Mouse (Mus musculus): Measurements from ENCODE around the gene Tmcc3. TPM values are rescaled to one million over a fixed set of nuclear protein-coding genes. Genes with fewer than 3 reads are reported as not detected.
"Not testable (repeated sequence)": the region's sequence is repeated elsewhere in the genome, so short reads cannot be mapped to it uniquely, and the experiment has no call there.

Tmcc3 gene
- polyA plus RNA-seq, 1 experiment from 2014 or later, result 2.3 TPM

DNA sequence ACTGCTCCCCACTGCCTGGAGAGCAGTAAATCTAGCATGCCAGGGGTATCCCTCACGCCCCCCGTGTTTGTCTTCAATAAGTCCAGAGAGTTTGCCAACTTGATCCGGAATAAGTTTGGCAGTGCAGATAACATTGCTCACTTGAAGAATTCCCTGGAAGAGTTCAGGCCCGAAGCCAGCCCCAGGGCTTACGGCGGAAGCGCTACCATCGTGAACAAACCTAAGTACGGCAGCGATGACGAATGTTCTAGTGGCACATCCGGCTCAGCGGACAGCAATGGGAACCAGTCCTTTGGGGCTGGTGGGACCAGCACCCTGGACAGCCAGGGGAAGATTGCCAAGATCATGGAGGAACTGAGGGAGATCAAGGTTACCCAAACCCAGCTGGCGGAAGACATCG, 267.1 kb downstream of the Tmcc3 start:
- no peaks in the 10 kb centered on the region; the same call in 1 of the 2 replicates for H3K36me3 ChIP-seq (replicated peaks)

GRCm38 (mm10) chr10:94581384-94581783, 269.6 kb downstream of the Tmcc3 start:
- DNase-seq (ENCODE audit: extremely low spot score, low spot score), result no peak
- WGBS, result 86% methylated on average over 3 of the region's 3 CpGs
- Histone ChIP-seq H3K36me3 (replicated peaks) (no peaks in the 10 kb centered on the region; the same call in 1 of the 2 replicates), H3K4me1 (peaks cover 31% of the 10 kb centered on the region), H3K27me3 (ENCODE audit: poor library complexity, severe bottlenecking) (peaks cover 6% of the 10 kb centered on the region; the same call in 1 of the 2 replicates), H3K4me3 (no peak overlapping the region), H3K27ac (no peak overlapping the region), H3K9me3 (no peaks in the 10 kb centered on the region)

More for the DNA sequence above, 267.1 kb downstream of the Tmcc3 start:
- H3K4me3 ChIP-seq, result no peak overlapping the region
- no peaks in the 10 kb centered on the region for H3K9me3 ChIP-seq
- no peak overlapping the region for H3K27ac ChIP-seq
- WGBS, result 96% methylated on average over 15 of the region's 15 CpGs
- no peak for DNase-seq (ENCODE audit: extremely low spot score, low spot score)
- no peaks in the 10 kb centered on the region for H3K27me3 ChIP-seq (ENCODE audit: poor library complexity, severe bottlenecking)
- H3K4me1 ChIP-seq, result peaks cover 21% of the 10 kb centered on the region

- peaks cover 29% of the 10 kb centered on the region for H3K4me1 ChIP-seq
- no peaks in the 10 kb centered on the region for H3K9me3 ChIP-seq
- 74% methylated on average over 4 of the region's 4 CpGs for WGBS
- peaks cover 6% of the 10 kb centered on the region; the same call in 1 of the 2 replicates for H3K27me3 ChIP-seq (ENCODE audit: poor library complexity, severe bottlenecking)
- no peak overlapping the region for H3K27ac ChIP-seq
- H3K4me3 ChIP-seq, result no peak overlapping the region
- no peak for DNase-seq (ENCODE audit: extremely low spot score, low spot score)
- no peaks in the 10 kb centered on the region; the same call in 1 of the 2 replicates for H3K36me3 ChIP-seq (replicated peaks)
Measured at GRCm38 (mm10) chr10:94583714-94584113, 272.0 kb downstream of the Tmcc3 start.

- Histone ChIP-seq H3K9me3 (no peaks in the 10 kb centered on the region), H3K27ac (peak overlapping the region; percentile 67), H3K36me3 (replicated peaks) (no peaks in the 10 kb centered on the region; the same call in 1 of the 2 replicates), H3K4me1 (peaks cover 29% of the 10 kb centered on the region), H3K4me3 (peak overlapping the region; percentile 14; the same call in 1 of the 2 replicates), H3K27me3 (ENCODE audit: poor library complexity, severe bottlenecking) (peaks cover 6% of the 10 kb centered on the region; the same call in 1 of the 2 replicates)
- WGBS, result 52% methylated on average over 17 of the region's 17 CpGs
- DNase-seq (ENCODE audit: extremely low spot score, low spot score), result no peak
Measured at GRCm38 (mm10) chr10:94584851-94585359, 273.2 kb downstream of the Tmcc3 start.

DNA sequence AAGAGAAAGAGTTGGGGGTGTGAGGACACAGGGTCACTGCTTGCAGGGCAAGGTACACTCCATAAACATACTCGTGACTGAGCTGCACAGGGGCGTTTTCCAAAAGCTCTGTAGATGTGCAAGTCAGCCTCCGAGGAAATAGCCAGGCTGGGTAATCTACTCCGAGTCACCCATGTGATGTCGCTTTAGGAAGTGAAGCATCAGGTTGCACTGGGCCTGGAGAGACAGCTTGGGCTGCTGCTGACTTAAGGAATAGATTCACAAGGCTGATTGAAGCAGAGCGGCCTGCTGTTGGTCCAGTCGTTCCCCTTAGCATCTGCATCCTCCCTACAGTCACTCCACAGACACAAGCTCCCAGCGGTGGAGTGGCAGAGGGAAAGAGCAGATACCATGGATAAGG, 274.1 kb downstream of the Tmcc3 start:
- Histone ChIP-seq H3K36me3 (replicated peaks) (no peaks in the 10 kb centered on the region; the same call in 1 of the 2 replicates), H3K27ac (no peak overlapping the region), H3K4me3 (no peak overlapping the region), H3K27me3 (ENCODE audit: poor library complexity, severe bottlenecking) (peaks cover 6% of the 10 kb centered on the region; the same call in 1 of the 2 replicates), H3K9me3 (no peaks in the 10 kb centered on the region), H3K4me1 (peaks cover 29% of the 10 kb centered on the region)
- 72% methylated on average over 8 of the region's 8 CpGs for WGBS
- DNase-seq (ENCODE audit: extremely low spot score, low spot score), result no peak

DNA sequence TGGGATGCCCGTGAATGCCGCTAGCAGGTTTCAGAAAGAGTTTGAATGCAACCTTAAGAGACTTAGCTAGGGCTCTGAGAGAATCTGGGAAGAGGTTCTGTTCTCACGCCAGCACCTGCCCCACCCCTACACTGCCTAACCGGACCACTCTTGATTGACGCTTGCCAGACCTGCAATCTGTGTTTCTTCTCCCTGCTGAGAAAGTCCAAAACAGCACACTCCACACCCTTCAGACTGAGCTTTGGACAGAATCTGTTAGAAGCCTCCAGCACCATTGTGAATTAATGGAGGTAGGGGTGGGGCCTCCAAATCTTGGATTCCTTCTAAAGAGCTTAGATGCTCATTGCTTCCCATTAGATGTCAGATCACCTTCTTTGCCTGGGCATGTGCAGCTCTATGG, 277.2 kb downstream of the Tmcc3 start:
- Histone ChIP-seq H3K4me1 (peaks cover 21% of the 10 kb centered on the region), H3K36me3 (replicated peaks) (no peaks in the 10 kb centered on the region), H3K9me3 (no peaks in the 10 kb centered on the region), H3K27me3 (ENCODE audit: poor library complexity, severe bottlenecking) (peaks cover 6% of the 10 kb centered on the region; the same call in 1 of the 2 replicates), H3K4me3 (no peak overlapping the region), H3K27ac (no peak overlapping the region)
- WGBS, result 91% methylated on average over 5 of the region's 5 CpGs
- DNase-seq (ENCODE audit: extremely low spot score, low spot score), result no peak

DNA sequence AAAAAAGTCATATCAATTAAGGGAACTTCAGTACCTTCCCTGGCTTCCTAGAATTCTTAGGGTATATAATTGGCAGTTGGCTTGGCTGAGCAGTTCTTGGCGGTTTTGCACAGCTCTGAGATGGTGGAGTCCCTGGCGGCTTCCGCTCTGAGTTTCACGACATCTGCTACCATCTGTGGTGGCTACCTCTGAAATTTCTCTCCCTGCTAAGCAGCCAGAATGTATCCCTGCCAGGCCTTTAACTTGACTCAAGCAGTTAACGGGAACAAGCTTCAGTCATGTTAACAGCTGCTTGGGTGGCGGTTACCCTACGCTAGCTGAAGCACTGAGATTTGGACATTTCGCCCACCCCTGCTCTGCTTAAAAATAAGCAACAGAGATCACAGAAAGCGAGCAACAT, 284.0 kb downstream of the Tmcc3 start:
- no peak for DNase-seq (ENCODE audit: extremely low spot score, low spot score)
- WGBS, result 91% methylated on average over 9 of the region's 9 CpGs
- no peak overlapping the region for H3K27ac ChIP-seq
- no peaks in the 10 kb centered on the region for H3K9me3 ChIP-seq
- no peak overlapping the region for H3K4me3 ChIP-seq
- 0 out of 2 replicates have a peak, but pooled peaks cover 3% of the 10 kb centered on the region for H3K4me1 ChIP-seq
- no peaks in the 10 kb centered on the region for H3K36me3 ChIP-seq (replicated peaks)
- no peaks in the 10 kb centered on the region for H3K27me3 ChIP-seq (ENCODE audit: poor library complexity, severe bottlenecking)

- not testable (repeated sequence) for H3K36me3 ChIP-seq (replicated peaks)
Measured at GRCm38 (mm10) chr10:94599846-94600245, 288.1 kb downstream of the Tmcc3 start.

DNA sequence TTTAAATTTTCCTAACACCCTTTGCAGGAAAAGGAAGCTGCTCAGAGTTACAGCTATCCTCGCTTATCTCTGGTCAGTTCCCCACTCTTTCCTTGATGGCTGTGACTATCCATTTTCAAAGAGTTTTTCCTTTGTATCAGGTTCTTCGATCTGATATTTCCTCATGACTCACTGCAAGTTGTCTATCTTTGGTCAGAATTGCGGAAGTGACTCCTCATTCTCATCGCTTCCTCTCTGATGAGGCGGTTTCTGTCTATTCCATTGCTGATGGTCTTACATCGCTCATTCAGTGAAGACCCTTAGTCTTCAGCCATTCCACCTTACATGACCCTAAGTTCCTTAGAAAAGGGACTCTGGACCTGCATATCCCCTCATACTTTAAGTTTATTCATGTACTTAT, 289.3 kb downstream of the Tmcc3 start:
- H3K9me3 ChIP-seq, result peaks cover 6% of the 10 kb centered on the region; the same call in 1 of the 2 replicates
- no peaks in the 10 kb centered on the region for H3K36me3 ChIP-seq (replicated peaks)
- 92% methylated on average over 6 of the region's 6 CpGs for WGBS
- H3K4me1 ChIP-seq, result 0 out of 2 replicates have a peak, but pooled peaks cover 3% of the 10 kb centered on the region
- H3K27me3 ChIP-seq (ENCODE audit: poor library complexity, severe bottlenecking), result no peaks in the 10 kb centered on the region
- H3K27ac ChIP-seq, result no peak overlapping the region
- no peak overlapping the region for H3K4me3 ChIP-seq
- no peak for DNase-seq (ENCODE audit: extremely low spot score, low spot score)

More at GRCm38 (mm10) chr10:94599846-94600245, 288.1 kb downstream of the Tmcc3 start:
- H3K27ac ChIP-seq; H3K4me1 ChIP-seq; H3K27me3 ChIP-seq (ENCODE audit: poor library complexity, severe bottlenecking); H3K9me3 ChIP-seq; DNase-seq (ENCODE audit: extremely low spot score, low spot score); H3K4me3 ChIP-seq: not testable (repeated sequence)
- WGBS, result 86% methylated on average over 1 of the region's 2 CpGs

DNA sequence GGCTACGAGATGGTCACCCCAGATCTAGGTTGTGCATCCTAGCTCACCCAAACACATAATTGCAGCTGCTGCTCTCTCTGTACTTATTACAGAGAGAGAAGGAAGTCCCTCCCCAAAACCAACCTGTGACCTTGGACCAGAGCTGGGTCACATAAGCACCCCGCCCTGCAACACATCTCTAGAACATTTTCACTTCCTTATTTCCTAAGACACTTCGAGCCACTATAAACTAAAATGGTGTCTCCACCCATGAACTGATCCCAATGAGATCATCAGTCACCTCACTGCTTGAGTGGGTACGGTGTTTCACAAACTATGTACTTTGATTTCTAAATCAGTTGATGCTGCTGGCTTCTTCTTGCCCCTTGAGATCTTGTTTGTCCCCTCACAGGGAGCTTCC, 293.7 kb downstream of the Tmcc3 start:
- no peak overlapping the region for H3K4me3 ChIP-seq
- H3K27ac ChIP-seq, result no peak overlapping the region
- no peak for DNase-seq (ENCODE audit: extremely low spot score, low spot score)
- H3K4me1 ChIP-seq, result no peaks in the 10 kb centered on the region
- no peaks in the 10 kb centered on the region for H3K36me3 ChIP-seq (replicated peaks)
- H3K27me3 ChIP-seq (ENCODE audit: poor library complexity, severe bottlenecking), result no peaks in the 10 kb centered on the region; the same call in 1 of the 2 replicates
- 91% methylated on average over 4 of the region's 4 CpGs for WGBS
- H3K9me3 ChIP-seq, result peaks cover 6% of the 10 kb centered on the region; the same call in 1 of the 2 replicates

DNA sequence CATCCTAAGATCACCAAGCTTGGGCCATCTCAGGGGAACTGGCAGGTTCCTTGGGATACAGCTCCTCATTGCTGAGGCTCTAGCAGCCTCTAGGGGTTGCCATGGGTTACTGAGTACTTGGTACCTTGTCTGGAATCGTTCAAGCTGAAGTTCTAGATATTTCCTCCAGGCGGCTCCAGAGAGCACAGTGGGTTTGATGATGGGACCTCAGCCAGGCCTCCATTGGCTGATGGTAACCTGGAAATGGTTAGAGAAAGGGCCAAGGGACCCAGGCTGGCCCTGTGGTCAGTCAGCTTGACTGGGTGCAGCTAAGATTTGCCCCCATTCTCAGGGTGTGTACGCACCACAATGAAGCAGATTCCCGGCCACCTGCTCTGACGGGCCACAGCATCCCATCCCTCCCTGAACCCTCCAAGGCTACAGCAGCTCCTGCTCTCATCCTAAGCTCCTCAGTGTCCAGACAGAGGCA, 297.6 kb downstream of the Tmcc3 start:
- 56% methylated on average over 5 of the region's 5 CpGs for WGBS
- no peaks in the 10 kb centered on the region for H3K36me3 ChIP-seq (replicated peaks)
- H3K4me3 ChIP-seq, result no peak overlapping the region
- peak; percentile 66 for DNase-seq (ENCODE audit: extremely low spot score, low spot score)
- H3K27me3 ChIP-seq (ENCODE audit: poor library complexity, severe bottlenecking), result no peaks in the 10 kb centered on the region; the same call in 1 of the 2 replicates
- H3K9me3 ChIP-seq, result no peaks in the 10 kb centered on the region
- H3K4me1 ChIP-seq, result 0 out of 2 replicates have a peak, but pooled peaks cover 3% of the 10 kb centered on the region
- no peak overlapping the region for H3K27ac ChIP-seq

DNA sequence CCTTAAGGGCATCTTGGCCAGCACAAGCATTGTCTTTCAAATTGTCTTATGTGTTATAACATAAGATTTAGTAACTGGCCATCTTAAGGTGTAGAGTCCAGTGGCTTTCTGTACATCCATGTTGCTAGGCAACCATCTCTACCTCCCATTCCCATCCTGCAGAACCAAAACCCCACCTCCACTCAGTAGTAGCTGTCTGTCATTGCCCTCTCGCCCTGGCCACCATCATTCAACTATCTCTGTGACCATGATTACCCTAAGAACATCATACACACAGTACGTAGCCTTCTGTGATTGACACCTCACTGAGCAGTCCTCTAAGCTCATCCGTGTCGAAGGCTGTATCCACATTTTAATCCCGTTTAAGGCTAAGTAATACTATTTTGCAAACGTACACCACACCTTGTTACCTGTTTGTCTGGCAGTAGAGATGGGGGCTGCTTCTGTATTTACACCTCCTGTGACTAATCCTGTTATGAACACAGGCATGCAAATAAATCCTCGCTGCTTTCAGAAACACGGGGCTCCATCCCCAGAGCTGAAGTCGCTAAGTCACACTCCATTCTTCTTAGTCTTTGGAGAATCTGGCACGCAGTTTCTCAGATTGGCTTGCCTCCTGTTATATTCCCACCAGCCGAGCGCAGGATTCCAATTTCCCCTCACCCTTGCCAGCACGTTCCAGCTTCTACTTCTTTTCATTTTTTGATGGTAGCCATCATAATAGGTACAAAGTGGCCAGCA, 299.6 kb downstream of the Tmcc3 start:
- H3K4me3 ChIP-seq, result no peak overlapping the region
- 0 out of 2 replicates have a peak, but pooled peaks cover 3% of the 10 kb centered on the region for H3K4me1 ChIP-seq
- no peaks in the 10 kb centered on the region for H3K9me3 ChIP-seq
- no peaks in the 10 kb centered on the region; the same call in 1 of the 2 replicates for H3K27me3 ChIP-seq (ENCODE audit: poor library complexity, severe bottlenecking)
- no peak for DNase-seq (ENCODE audit: extremely low spot score, low spot score)
- no peak overlapping the region for H3K27ac ChIP-seq
- 72% methylated on average over 13 of the region's 13 CpGs for WGBS
- no peaks in the 10 kb centered on the region for H3K36me3 ChIP-seq (replicated peaks)

GRCm38 (mm10) chr10:94611969-94612440, 300.3 kb downstream of the Tmcc3 start:
- no peaks in the 10 kb centered on the region for H3K9me3 ChIP-seq
- WGBS, result 86% methylated on average over 4 of the region's 4 CpGs
- H3K4me3 ChIP-seq, result no peak overlapping the region
- no peak overlapping the region for H3K27ac ChIP-seq
- no peaks in the 10 kb centered on the region for H3K36me3 ChIP-seq (replicated peaks)
- DNase-seq (ENCODE audit: extremely low spot score, low spot score), result no peak
- no peaks in the 10 kb centered on the region; the same call in 1 of the 2 replicates for H3K27me3 ChIP-seq (ENCODE audit: poor library complexity, severe bottlenecking)
- H3K4me1 ChIP-seq, result 0 out of 2 replicates have a peak, but pooled peaks cover 3% of the 10 kb centered on the region
